Mouse (Mus musculus): ENCODE data around the gene Atp2b2. TPM values are rescaled to one million over a fixed set of nuclear protein-coding genes. Genes with fewer than 3 reads are reported as not detected.

Atp2b2 gene
- total RNA-seq, 2 experiments from 2014 or later = 324 to 330 TPM

DNA sequence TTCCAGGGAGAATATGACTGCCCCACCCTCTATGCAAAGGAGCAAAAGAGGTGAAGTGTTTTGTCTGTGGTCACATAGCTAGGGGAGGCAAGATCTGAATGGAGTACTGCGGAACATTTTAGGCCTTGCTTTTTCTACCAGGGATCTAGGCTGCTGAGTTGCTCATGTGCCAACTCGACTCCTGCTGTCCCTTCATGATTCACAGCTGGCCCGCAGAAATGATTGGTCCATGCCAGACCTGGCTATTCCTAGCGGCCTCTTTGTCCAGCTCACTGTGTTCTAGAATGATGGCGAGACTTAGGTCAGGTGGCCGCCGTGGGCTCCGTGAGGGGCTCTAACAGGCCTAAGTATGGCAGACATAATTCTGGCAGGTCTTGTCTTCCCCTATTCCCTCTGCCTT, 103.0 kb downstream of the Atp2b2 start:
- DNase-seq = no peak

DNA sequence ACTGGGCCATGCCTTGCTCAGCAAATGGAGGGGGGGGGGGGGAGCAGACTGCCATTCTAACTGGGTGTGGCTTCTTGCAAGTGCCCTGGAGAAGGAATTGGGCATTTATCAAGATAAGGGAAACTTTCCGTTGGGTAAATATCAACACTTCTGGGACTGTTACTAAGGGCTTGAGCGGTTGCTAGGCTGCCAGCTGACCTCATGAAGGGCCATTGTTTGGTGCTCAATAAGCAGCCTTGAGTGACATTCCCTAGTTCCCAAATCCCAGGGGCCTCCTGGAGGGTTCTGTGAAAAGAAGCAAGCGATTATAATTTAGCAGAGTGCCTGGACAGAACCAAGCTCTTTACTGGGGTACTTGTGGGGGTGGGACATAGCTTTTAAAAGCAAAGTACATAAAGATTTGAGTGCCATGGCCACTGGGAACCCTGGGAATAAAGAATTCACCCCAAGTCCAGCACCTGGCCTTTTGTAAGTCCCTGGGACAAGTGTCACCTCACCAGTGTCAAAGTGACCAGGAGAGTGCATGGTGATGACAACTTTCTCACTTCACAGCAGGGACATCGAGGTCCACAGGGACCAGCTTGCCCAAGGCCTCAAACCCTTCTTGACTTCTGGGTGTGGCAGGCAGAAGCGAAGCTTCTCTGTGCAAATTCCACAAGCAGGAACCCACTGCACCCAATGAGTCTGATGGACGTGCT, 105.5 kb downstream of the Atp2b2 start:
- DNase-seq = no peak

DNA sequence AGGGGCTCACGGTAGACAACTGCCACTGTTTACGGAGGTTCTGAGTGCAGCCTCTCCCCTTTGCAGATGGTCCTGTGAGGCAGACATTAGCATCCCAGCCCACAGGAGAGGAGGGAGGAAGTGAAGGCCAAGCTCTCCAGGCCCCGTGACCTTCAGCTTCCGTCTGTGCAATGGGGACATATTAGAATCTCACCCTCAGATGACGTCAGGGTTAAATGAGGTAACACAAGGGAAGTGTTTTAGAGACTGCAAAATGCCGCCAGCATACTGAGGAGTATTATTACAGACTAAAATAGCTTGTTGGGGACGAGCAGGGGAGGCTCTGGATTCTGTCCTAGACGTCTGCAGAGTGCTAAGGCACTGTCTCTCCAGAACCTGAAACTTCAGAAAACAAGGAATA, 106.3 kb downstream of the Atp2b2 start:
- no peak for DNase-seq

DNA sequence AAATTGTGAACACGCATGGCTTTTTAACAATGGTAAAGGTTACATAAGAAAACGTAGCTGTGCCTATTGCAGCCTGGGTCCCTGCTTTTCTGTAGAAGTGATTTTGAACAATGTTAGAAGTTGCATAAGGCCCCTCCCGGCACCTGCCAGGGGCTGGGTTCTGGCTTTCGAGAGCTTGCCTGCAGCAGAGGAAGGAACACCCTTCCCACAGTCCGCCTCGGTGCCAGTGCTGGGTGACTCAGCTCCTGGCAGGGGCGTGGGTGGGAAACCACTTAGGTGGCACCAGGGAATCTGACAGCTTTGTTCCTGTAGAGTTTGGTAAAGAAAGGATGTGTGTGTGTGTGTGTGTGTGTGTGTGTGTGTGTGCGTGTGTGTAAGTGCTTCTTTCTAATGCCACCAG, 107.7 kb downstream of the Atp2b2 start:
- DNase-seq = peak; percentile 81 to 83

DNA sequence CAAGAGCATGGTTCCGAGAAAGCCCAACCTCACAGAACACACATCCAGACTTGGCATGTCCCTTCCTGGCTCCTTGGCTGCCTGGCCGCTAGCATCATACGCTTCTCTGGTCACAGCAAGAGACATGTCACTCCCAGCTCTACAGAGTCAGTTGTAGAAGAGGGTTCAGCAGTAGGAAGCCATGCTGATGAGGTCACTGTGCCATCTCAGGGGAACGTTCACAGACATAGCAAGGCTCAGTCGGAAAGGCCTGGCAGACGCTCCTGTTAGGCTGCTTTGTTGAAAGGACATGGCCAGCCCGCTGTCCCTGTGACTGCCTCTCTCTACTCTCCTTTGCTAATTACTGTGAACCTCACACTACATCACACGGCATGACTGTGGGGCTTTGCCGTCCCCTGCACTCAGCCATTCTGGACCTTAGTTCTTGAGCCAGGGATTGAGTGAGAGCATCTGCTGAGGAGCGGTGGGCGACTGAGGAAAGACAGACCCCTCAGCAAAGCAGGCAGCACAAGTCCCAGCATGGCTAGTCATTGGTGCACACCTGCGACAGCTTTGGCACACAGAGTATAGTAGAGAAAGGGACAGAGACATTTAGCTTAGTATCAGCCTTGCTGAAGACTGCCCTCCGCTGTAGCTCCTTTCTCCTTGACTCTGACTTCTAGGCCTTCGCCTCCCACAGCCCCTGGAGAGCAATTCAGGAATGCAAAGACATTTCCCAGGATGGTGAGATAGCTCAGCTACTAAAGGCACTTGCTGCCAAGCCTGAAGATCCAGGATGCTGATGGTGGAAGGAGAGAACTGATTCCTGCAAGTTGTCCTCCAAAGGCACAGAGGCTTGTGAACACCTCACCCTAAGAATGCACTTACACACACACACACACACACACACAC, 108.9 kb downstream of the Atp2b2 start:
- DNase-seq = no peak

DNA sequence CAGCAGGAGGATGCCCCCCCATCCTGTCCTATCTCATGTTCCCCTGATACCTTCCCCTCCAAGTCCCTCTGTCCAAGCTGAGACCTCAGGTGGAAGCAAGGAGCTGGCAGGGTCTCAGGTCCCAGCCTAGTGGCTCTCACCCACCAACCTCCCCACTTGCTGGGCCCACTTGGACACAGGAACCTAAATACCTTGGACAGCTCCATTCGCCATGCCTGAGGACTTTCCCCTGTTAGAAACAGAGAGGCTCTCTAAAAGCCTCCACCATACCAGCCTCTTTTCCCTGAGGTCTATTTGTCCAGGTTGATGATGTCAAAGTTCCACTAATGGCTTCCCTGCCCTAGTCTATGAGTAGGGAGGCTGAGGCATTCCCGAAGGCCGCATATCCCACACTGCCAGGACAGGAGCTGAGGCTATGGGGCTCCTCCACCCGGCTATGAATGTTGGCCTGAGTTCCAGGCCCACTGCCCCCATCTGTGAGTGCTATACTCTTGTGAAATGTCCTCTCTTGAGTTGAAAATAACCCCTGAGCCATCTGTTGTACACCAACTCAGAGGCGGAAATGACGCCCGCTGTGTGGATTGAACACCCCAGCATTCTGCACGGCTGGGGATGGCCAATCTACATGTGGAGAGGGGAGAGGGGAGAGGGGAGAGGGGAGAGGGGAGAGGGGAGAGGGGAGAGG, 113.1 kb downstream of the Atp2b2 start:
- peak in 1 of 2 experiments; percentile 29 for DNase-seq

DNA sequence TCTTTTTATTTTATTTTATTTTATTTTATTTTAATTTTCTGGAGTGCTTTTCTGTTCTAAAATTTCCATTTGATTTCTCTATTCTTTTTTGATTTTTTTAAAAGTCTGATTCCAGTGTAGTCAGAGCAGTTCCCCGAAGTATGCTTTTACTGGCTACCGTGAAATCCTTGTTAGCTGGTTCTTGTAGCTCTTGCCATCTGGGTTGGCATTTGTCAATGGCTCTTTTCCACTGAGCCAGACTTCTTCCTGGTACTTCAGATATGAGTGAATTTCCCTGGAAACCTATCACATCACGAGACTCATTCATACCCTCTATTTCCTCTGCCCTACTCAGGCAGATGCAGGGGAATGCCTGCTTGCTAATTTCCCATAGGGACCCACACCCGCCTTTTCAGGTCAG, 119.2 kb downstream of the Atp2b2 start:
- no peak for DNase-seq

DNA sequence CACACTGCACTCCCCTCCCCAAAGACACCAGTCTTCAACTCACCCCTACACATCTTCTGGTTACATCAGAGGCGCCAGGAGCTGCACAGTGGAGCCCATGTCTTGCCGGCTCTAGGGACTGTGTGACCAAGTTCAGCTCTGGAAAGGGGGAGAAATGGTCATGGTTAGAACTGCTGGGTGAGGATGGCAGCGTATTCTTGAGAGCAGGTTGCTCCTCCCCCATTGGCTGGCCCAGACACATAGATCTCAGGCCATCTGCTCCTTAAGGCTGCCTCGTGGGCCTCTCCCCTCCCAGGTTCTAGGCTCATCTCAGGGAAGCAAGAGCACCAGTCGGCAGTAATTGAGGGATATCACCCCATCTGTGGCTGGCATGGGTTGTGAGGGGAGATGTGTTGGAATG, 121.9 kb downstream of the Atp2b2 start:
- no peak for DNase-seq

DNA sequence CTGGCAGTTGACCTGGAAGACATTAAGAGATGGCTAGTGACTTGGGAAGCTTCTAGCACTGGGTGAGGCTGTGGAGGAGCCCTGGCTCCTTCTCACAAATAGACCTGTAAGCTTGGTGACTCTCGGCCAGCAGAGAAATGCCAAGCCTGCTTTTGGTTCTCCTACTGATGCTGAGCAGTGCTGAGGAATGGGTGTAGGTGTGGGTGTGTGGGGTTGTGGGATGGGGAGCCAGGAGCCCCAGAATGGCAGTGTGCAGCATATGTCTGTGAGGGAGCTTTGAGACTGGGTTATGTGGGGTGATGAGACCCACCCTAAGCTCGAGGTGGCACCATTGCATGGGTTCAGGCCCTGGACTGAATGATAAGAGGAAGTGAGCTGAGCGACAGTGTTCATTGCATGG, 129.7 kb downstream of the Atp2b2 start:
- no peak for DNase-seq

DNA sequence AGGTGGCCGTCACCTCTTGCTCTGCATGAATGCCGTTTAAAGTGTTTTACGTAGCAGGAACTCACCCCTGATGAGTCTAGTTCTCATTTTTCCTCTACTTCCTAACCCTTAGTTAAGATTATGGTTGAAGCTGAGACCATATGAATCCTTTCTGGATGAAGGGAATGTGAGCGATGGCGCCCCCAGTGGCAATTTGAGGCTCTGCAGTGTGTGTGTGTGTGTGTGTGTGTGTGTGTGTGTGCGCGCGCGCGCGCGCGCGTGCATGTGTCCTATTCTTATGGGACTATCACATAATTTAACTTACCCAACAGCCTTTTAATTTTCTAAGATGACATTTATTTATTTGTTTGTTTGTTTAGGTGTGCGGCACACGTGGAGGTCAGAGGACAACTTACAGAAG, 131.3 kb downstream of the Atp2b2 start:
- DNase-seq = no peak

DNA sequence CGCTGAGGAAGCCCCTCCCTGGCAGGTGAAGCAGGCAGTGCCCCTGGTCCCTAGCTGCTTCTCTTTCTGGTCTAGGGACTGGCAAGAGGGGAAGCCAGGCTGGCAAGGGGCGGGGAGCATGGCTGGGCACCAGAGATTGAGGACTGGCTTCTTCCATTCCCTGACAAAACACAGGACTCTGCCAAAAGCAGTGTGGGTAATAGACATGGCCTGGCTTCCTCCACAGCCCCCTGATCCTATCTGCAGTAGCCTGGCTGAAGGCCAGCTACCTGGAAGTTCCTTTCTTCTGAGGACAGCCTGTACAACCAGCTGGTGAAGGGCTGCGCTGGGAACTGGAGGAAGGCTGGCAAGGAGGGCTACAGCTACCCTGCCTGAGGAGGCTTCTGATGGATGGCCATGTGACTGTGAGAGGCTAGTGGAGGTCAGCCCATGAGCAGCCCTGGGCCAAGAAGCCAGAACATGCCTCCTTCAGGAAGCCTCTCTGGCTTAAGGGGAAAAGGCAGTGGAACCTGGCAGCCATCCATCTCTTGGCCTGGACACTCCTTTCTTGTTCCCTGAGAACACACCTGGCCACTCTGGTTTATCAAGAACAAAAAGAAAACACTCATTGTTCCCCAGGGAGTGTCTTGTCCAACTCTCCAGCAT, 131.9 kb downstream of the Atp2b2 start:
- DNase-seq = no peak

DNA sequence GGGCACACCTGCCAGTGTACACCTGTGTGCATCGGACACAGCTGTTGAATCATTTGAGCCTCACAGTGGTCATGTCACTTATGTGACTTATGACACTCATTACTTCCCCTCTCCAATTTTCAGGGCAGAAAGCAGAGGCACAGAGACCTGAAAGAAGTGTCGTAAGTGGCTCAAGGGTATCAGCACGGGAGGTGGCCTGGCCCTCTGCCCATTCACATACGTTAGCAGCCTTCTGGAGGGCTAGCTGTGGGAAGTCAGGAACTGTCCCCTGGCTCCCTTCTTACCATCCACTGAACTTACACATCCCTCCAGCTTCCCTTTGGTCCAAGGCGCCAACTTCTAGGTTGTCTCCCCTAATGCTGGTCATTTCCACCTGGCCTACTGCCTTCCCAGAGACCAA, 132.6 kb downstream of the Atp2b2 start:
- DNase-seq = no peak

DNA sequence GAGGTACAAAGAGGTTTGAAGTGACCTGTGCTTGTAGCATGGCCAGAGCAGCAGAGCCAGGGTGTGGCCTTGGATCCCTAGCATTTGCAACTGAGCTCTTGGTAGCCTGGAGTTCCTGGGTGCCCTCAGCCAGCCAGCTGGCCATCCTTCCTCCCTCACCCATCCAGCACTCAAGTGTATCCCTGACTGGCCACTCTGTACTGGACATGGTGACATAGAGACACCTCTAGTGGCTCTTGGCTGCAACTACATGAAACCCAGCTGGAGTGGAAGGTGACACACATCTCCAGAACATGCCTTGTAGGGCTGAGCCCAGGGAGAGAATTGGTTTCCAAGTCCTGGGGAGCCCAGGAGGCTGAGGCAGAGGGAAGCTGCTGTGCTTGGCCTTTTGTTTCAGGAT, 134.3 kb downstream of the Atp2b2 start:
- no peak for DNase-seq

DNA sequence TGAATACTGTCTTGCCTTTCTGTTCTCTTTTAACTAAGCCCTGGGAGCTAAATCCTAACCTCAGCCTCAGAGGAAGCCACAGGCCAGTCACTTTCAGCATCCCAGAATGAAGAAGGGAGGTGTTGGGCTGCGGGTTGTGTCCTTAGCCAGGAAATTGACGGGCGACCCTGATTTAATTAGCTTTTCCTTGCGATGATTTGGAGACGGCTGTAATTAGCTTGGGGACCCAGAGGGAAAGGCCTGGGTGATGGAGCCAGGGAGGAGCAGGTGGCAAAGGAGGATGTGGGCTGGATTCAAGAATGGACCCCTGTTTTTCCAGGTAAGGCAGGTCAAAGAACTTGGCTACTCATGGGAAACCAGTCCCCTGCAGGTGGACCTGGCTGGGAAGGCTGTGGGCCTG, 138.0 kb downstream of the Atp2b2 start:
- DNase-seq = no peak

DNA sequence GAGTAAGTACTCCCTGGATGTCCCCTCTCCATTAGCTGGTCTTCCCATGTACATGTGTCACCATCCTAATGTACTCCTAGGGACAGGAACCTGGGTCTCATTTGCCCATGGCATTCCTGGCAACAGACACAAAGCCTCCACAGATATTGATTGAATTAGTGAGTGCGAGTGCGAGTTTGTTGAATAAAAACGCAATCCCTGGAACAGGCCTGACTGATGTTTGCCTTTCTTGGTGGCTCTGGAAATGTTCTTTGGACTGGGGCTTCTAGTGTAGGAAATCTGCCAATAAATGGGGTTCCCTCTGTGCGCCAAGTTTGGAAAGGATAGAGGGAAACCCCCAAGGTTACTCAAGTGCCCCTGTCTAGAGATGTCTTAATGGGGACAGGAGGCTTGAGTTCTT, 146.4 kb downstream of the Atp2b2 start:
- no peak for DNase-seq

DNA sequence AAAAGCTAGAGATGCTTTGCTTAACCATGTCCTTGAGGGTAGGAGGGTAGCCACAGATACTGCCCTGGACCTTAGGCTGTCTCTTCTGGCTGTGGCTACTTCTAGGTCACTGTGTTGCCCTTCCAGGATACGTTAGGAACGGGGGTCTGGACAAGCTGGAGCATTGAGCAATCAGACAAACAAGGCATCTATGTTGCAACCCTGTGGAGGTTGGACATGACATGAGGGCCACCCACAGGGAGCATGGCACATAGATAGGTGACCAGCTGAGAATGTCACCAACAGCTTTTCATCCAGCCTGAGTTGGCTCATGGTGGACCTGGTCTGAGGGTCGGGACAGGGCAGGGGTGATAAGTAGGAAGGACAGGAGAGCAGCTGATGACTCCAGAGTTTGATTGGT, 148.4 kb downstream of the Atp2b2 start:
- DNase-seq = no peak

DNA sequence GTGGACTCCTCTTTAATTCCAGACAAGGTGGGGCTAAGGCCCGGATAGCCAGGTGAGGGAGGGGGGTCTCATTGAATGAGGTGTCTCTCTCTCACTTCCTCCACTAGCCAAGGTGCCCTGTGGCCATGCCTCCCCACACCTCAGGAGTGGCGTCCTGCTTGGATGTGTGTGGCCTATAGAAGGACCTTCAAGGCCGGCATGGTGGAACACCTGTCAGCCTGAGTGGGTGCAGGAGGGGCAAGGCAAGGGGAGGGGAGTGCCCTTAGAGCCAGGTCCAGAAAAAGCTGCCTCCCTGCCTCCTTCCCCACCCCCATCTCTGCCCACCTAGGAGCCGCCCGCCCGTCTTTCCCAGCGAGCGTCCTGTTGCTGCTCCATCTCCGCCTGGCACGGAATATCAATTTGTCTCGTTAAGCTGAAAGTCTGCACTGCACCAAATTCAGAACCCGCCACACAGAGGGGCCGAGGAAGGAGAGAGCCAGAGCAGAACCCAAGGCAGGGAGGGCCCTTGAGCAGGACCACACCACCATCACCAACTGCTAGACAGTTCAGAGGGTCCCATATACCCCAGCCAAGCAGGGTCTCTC, 150.2 kb downstream of the Atp2b2 start:
- DNase-seq = no peak

DNA sequence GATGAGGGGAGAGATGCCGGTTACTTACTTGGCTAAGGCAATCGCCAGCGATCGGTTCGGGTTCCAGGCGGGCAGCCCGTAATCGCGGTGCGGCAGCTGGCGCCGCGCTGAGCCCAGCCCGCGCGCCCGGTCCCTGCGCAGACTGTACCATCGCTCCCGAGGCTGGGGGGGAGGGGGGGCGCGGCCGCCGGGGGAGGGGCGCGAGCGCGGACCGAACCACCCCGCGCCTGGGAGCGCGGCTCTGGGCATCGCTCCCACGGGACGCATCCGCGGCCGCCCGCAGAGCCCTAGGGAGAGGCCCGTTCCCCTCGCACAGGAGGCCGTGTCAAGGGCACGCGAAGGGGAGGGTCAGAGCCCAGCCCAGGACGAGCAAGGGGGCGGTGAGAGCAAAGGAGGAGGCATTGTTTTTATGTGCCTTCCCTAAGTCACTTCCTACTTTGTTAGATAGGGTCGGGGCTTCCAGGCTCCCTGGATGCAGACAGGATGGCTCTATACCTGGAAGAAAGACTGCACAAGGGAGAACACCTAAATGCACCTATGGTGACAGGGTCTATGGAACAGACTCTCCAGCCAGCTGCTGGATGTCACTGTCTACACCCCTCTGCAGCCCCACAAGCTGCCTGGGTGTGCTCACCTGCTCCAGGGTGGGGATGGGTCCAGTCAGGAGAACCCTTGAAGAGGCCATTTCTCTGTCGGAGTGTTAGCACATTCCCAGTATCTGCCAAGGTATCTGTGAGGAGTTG, 151.0 kb downstream of the Atp2b2 start:
- DNase-seq = peak; percentile 55 to 64

DNA sequence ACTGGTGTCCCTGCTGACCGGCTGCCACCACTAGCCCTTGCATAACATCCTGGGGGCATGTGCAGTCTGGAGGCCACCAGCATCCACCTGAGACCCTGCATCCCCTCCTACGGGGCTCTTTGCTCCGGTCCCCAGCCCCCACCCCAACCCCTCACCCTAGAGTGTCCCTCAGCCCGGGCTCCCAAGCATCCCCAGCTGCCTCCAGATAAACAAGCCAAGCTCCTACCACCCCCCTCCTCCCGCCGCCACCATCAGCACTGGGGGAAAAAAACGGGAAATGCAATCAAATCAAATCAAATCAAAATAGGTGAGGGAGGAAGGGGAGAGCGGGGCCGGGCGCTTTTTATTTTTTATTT, 151.6 kb downstream of the Atp2b2 start:
- peak in 1 of 2 experiments; percentile 33 for DNase-seq

DNA sequence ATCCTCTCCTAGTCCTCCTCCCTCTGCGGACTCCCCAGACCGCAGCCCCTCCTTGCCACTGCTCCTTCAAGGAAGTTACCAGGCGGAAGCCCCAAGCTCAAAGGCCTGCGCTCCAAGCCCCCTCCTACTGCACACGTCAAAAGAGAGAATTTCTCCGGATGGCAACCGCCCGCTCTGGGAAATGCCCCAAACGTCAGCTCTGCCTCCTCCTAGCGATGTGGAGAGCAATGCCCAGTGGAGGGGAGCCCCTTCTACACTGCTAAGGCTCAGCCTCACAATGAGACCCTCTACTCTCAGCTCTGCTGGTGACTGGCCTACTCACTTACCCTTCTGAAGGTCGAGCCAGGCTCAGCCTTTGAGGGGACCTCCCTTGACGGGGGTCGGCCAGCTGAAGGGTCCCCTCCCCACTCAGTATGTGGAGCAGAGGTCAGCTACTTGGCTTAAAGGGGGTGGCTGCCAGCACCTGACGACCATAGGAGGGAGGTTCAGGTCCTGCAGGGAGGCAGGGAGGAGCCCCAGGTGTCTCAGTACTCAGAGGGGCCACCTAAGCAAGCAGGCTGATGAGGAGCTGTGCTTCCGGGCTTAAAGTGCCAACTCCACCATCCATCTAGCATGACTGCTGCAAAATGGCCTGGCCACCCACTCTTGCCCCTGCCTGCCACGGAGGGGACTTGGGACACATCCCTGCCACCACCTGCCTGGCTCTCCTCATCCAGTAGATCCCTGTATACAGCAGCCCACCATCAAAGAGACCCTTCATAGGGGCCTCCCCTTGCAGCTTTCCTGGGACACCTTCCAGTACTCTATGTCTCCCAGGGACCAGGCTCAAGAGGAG, 152.2 kb downstream of the Atp2b2 start:
- DNase-seq = peak; percentile 29 to 42

DNA sequence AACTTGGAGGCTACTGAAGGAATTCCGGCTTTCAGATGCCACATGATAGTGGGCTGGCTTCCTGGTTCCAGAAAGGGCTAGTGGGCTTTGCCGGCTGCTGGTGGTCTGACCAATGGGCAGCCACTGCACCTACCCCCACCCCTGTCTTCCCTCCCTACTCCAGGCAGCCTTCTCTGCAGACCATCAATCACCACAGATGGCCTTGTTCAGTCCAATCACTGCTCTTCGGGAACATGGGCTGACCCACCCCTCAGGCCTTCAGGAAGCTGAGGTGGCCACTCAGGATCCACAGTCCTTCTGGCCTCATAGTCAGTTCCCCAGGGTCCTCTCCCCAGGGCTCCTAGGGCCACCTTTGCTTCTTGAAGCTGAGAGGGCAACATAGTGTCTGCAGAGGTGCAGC, 153.2 kb downstream of the Atp2b2 start:
- DNase-seq = no peak
